Comparison of ENCODE assay signal across 10 mouse cellular contexts in genomic region chr13:63230955-63231701, GRCm38 (mm10).
DNase-seq lines count a peak whose midpoint lies in the region; ATAC-seq and TF ChIP-seq lines count a peak whose summit lies in the region.
"Had no signal": no experiment of that assay in that cellular context is flagged by ENCODE, and none has a peak within 500 bp of the region (broad histone marks: within the 10 kb centered on the region; RNA-seq: fewer than 3 reads in every experiment).

No protein-coding gene starts in this region.

- TF ChIP-seq POLR2A in small intestine, adult 2 months (IDR thresholded peaks at IDR 0.05; ENCODE audit: low read depth, low read length) = no peak

- H3K9me3 ChIP-seq in lung, embryonic 14.5 days (ENCODE audit: low read depth, low read length) = no peaks in the 10 kb centered on the region

- TF ChIP-seq CTCF in lung, embryonic 14.5 days (IDR thresholded peaks at IDR 0.05; ENCODE audit: low read depth) = no peak
- no peak for TF ChIP-seq CTCF in small intestine, adult 2 months (IDR thresholded peaks at IDR 0.05; ENCODE audit: extremely low read depth, insufficient read length, insufficient replicate concordance, low read depth, low read length)

- H3K4me1 ChIP-seq in lung, embryonic 14.5 days (ENCODE audit: insufficient read depth) = peaks cover 13% of the 10 kb centered on the region
- peaks cover 5% of the 10 kb centered on the region; the same call in 1 of the 2 replicates for H3K4me1 ChIP-seq in small intestine, adult 2 months (ENCODE audit: control insufficient read depth, insufficient read depth, insufficient read length, low read length)

- H3K27me3 ChIP-seq in lung, embryonic 14.5 days (ENCODE audit: insufficient read depth, low read length) = no peaks in the 10 kb centered on the region
- no peaks in the 10 kb centered on the region for H3K27me3 ChIP-seq in small intestine, adult 2 months (ENCODE audit: control insufficient read depth, insufficient read depth, low read length)

- H3K4me3 ChIP-seq in lung, embryonic 14.5 days (ENCODE audit: low read depth, low read length) = no peak overlapping the region
- H3K4me3 ChIP-seq in small intestine, adult 2 months (ENCODE audit: low read depth, low read length) = no peak overlapping the region

- H3K4me2 ChIP-seq in lung, embryonic 14.5 days = no peak overlapping the region

- peak overlapping the region; percentile 74 for H3K27ac ChIP-seq in lung, embryonic 14.5 days (ENCODE audit: low read depth)
- H3K27ac ChIP-seq in small intestine, adult 2 months (ENCODE audit: insufficient read depth, low read depth, low read length) = peak overlapping the region; percentile 11
- H3K27ac ChIP-seq: liver, embryonic 14.5 days had no signal

- ATAC-seq in lung, embryonic 14.5 days (ENCODE audit: insufficient read depth) = peak; percentile 28; the same call in 1 of the 2 replicates

- peak; percentile 61 for DNase-seq in adrenal gland, adult 2 months
- no peak for DNase-seq in adrenal gland, postnatal 36 days
- no peak for DNase-seq in lung, embryonic 14.5 days
- no peak for DNase-seq in lung, postnatal 4 days
- DNase-seq in kidney, adult 9 months = peak; percentile 85
- DNase-seq in thymus, postnatal 0 days (ENCODE audit: low spot score) = no peak
- DNase-seq in gastrocnemius, postnatal 25 days = no peak
- DNase-seq: cerebellum, adult 8-10 months had no signal

- H3K36me3 ChIP-seq in lung, embryonic 14.5 days (ENCODE audit: insufficient read depth) = no peaks in the 10 kb centered on the region
- H3K36me3 ChIP-seq in small intestine, adult 2 months (ENCODE audit: control insufficient read depth, insufficient read depth, low read length) = no peaks in the 10 kb centered on the region

- no peak overlapping the region for H3K9ac ChIP-seq in lung, embryonic 14.5 days
- H3K9ac ChIP-seq: liver, embryonic 14.5 days had no signal

- WGBS in lung, embryonic 14.5 days = 47% methylated on average over 7 of the region's 7 CpGs
- 27% methylated on average over 7 of the region's 7 CpGs for WGBS in small intestine, adult 2 months

Comparison
In these comparisons a context has a peak if more than half of its experiments do, and no peak if none do; other contexts are left out.
1. DNase-seq: peak in adrenal gland, adult 2 months (single experiment) and kidney, adult 9 months (single experiment); none in adrenal gland, postnatal 36 days (0 of 2), lung, embryonic 14.5 days (single experiment), lung, postnatal 4 days (0 of 2), thymus, postnatal 0 days (single experiment) and gastrocnemius, postnatal 25 days (single experiment).